Mouse (Mus musculus) bone marrow macrophage, adult 2 months (primary cell): Measurements from ENCODE around the gene Gm28308.

Source experiments
- CTCF ChIP-seq: IDR thresholded peaks from 2 replicates; pipeline ENCODE4 v1.5.1; 2012; ENCODE audit warnings: low read depth, mild to moderate bottlenecking, low read length, moderate library complexity
- POLR2A ChIP-seq: IDR thresholded peaks from 2 replicates; pipeline ENCODE4 v1.6.1; 2012; ENCODE audit warnings: mild to moderate bottlenecking, low read depth, low read length, borderline replicate concordance

- TF ChIP-seq CTCF = no peak
- TF ChIP-seq POLR2A = no peak
Measured at GRCm38 (mm10) chr6:52191860-52192550, 21.1 kb downstream of the Gm28308 start.
